Mouse (Mus musculus): ENCODE measurements around the gene Zbtb20. TPM values are rescaled to one million over a fixed set of nuclear protein-coding genes. Genes with fewer than 3 reads are reported as not detected.

Zbtb20 gene
- total RNA-seq, 2 experiments from 2014 or later: 259 to 306 TPM

- no peak for DNase-seq (ENCODE audit: low spot score in 2 of 2)
Measured at GRCm38 (mm10) chr16:43504556-43504955, 628.9 kb downstream of the Zbtb20 start.

- no peak for DNase-seq (ENCODE audit: low spot score in 2 of 2)
Measured at GRCm38 (mm10) chr16:43505314-43505950, 629.8 kb downstream of the Zbtb20 start.

GRCm38 (mm10) chr16:43506189-43506751 lies 630.6 kb downstream of the Zbtb20 start:
- DNase-seq (ENCODE audit: low spot score in 2 of 2): no peak

- no peak for DNase-seq (ENCODE audit: low spot score in 2 of 2)
Measured at GRCm38 (mm10) chr16:43506771-43507405, 631.2 kb downstream of the Zbtb20 start.

- no peak for DNase-seq (ENCODE audit: low spot score in 2 of 2)
Measured at GRCm38 (mm10) chr16:43508166-43508998, 632.7 kb downstream of the Zbtb20 start.

GRCm38 (mm10) chr16:43510516-43510915 lies 634.8 kb downstream of the Zbtb20 start:
- peak in 1 of 2 experiments; percentile 74 for DNase-seq (ENCODE audit: low spot score in 2 of 2)

GRCm38 (mm10) chr16:43511531-43511930 lies 635.9 kb downstream of the Zbtb20 start:
- no peak for DNase-seq (ENCODE audit: low spot score in 2 of 2)

GRCm38 (mm10) chr16:43513933-43514332 lies 638.3 kb downstream of the Zbtb20 start:
- no peak for DNase-seq (ENCODE audit: low spot score in 2 of 2)

GRCm38 (mm10) chr16:43515538-43515937 lies 639.9 kb downstream of the Zbtb20 start:
- peak in 1 of 2 experiments; percentile 64 for DNase-seq (ENCODE audit: low spot score in 2 of 2)

GRCm38 (mm10) chr16:43520274-43520673 lies 644.6 kb downstream of the Zbtb20 start:
- DNase-seq (ENCODE audit: low spot score in 2 of 2): no peak

GRCm38 (mm10) chr16:43522482-43522881 lies 646.8 kb downstream of the Zbtb20 start:
- no peak for DNase-seq (ENCODE audit: low spot score in 2 of 2)

- DNase-seq (ENCODE audit: low spot score in 2 of 2): no peak
Measured at GRCm38 (mm10) chr16:43524179-43524578, 648.5 kb downstream of the Zbtb20 start.

- DNase-seq (ENCODE audit: low spot score in 2 of 2): peak in 1 of 2 experiments; percentile 83
Measured at GRCm38 (mm10) chr16:43525624-43526023, 649.9 kb downstream of the Zbtb20 start.

GRCm38 (mm10) chr16:43528300-43528699 lies 652.6 kb downstream of the Zbtb20 start:
- DNase-seq (ENCODE audit: low spot score in 2 of 2): no peak

GRCm38 (mm10) chr16:43531328-43531727 lies 655.6 kb downstream of the Zbtb20 start:
- DNase-seq (ENCODE audit: low spot score in 2 of 2): no peak

- no peak for DNase-seq (ENCODE audit: low spot score in 2 of 2)
Measured at GRCm38 (mm10) chr16:43534103-43534502, 658.4 kb downstream of the Zbtb20 start.

GRCm38 (mm10) chr16:43535912-43536311 lies 660.2 kb downstream of the Zbtb20 start:
- no peak for DNase-seq (ENCODE audit: low spot score in 2 of 2)

GRCm38 (mm10) chr16:43537163-43537562 lies 661.5 kb downstream of the Zbtb20 start:
- DNase-seq (ENCODE audit: low spot score in 2 of 2): no peak

- DNase-seq (ENCODE audit: low spot score in 2 of 2): peak in 1 of 2 experiments; percentile 64
Measured at GRCm38 (mm10) chr16:43539659-43540096, 664.0 kb downstream of the Zbtb20 start.

GRCm38 (mm10) chr16:43540108-43540507 lies 664.4 kb downstream of the Zbtb20 start:
- DNase-seq (ENCODE audit: low spot score in 2 of 2): no peak

- no peak for DNase-seq (ENCODE audit: low spot score in 2 of 2)
Measured at GRCm38 (mm10) chr16:43540546-43541167, 665.0 kb downstream of the Zbtb20 start.
